Mouse (Mus musculus): ENCODE results near the gene Lsm7.

GRCm38 (mm10) chr10:80835617-80836016 is 19.4 kb downstream of the Lsm7 start:
- TF ChIP-seq POLR2A (IDR thresholded peaks at IDR 0.05; ENCODE audit: control insufficient read depth, extremely low read depth, insufficient read depth, low read length, poor library complexity), result no peak
- TF ChIP-seq CTCF (IDR thresholded peaks at IDR 0.05; ENCODE audit: borderline replicate concordance, control insufficient read depth, extremely low read depth, insufficient read depth, low read length, poor library complexity), result no peak
